Comparison of ENCODE assay signal across 23 mouse cellular contexts in genomic region chr1:31032351-31032750, GRCm38 (mm10). TPM values are rescaled to one million over a fixed set of nuclear protein-coding genes. Genes with fewer than 3 reads are reported as not detected.
"Had no signal": no experiment of that assay in that cellular context is flagged by ENCODE, and none has a peak within 500 bp of the region (broad histone marks: within the 10 kb centered on the region; RNA-seq: fewer than 3 reads in every experiment).

No protein-coding gene starts in this region.

- DNase-seq: lung, adult 2 months; lung, postnatal 14 days; lung, postnatal 36 days; right cerebral cortex, postnatal 14 days; thymus, adult 2 months; thymus, postnatal 25 days; thymus, postnatal 4 days had no signal

- ATAC-seq: lung, postnatal 0 days; midbrain, embryonic 13.5 days; midbrain, embryonic 15.5 days had no signal

- H3K4me1 ChIP-seq: lung, embryonic 15.5 days; megakaryocyte, embryonic 14.5 days; midbrain, embryonic 13.5 days; midbrain, embryonic 15.5 days; neural tube, embryonic 12.5 days; stomach, embryonic 15.5 days had no signal

- H3K9me3 ChIP-seq: lung, embryonic 15.5 days; midbrain, embryonic 13.5 days; midbrain, embryonic 15.5 days; stomach, embryonic 15.5 days had no signal

- H3K36me3 ChIP-seq: lung, embryonic 15.5 days; midbrain, embryonic 13.5 days; midbrain, embryonic 15.5 days; neural tube, embryonic 12.5 days; stomach, embryonic 15.5 days had no signal

- H3K27ac ChIP-seq: lung, embryonic 15.5 days; macrophage; midbrain, embryonic 13.5 days; midbrain, embryonic 15.5 days; neural tube, embryonic 12.5 days; stomach, embryonic 15.5 days; stomach, postnatal 0 days had no signal

- H3K4me3 ChIP-seq: lung, embryonic 15.5 days; megakaryocyte, embryonic 14.5 days; midbrain, embryonic 13.5 days; midbrain, embryonic 15.5 days; neural tube, embryonic 12.5 days; stomach, embryonic 15.5 days had no signal

- H3K4me2 ChIP-seq: lung, embryonic 15.5 days; midbrain, embryonic 11.5 days; midbrain, embryonic 13.5 days; midbrain, embryonic 15.5 days; neural tube, embryonic 12.5 days; stomach, embryonic 15.5 days had no signal

- H3K9ac ChIP-seq: lung, embryonic 15.5 days; midbrain, embryonic 13.5 days; midbrain, embryonic 15.5 days; neural tube, embryonic 12.5 days; stomach, embryonic 15.5 days had no signal

- H3K27me3 ChIP-seq: lung, embryonic 15.5 days; megakaryocyte, embryonic 14.5 days; midbrain, embryonic 13.5 days; midbrain, embryonic 15.5 days; neural tube, embryonic 12.5 days; stomach, embryonic 15.5 days had no signal

RNA-seq across cellular contexts. Expression of gene AC153137.1, which starts 54.6 kb away (rescaled TPM):
- total RNA-seq: megakaryocyte progenitor cell, adult 5-6 weeks; midbrain, postnatal 0 days; monocyte, adult 5-6 weeks; neutrophil, adult 5-6 weeks had no signal
- polyA plus RNA-seq: lung, adult 2 months; macrophage; midbrain, embryonic 11.5 days; midbrain, embryonic 13.5 days; midbrain, embryonic 15.5 days; midbrain, postnatal 0 days; neural tube, embryonic 12.5 days; neural tube, embryonic 14.5 days; spleen, adult 2 months; stomach, embryonic 15.5 days; stomach, postnatal 0 days; thymus, adult 2 months had no signal
